Mouse (Mus musculus) testis, postnatal 14 days (tissue): ENCODE data around the gene Dnajc27.

Experiments used
- DNase-seq: peaks from one replicate; pipeline ENCODE4 v3.0.0; 2021; ENCODE audit warnings: low spot score

The Dnajc27 gene

DNA sequence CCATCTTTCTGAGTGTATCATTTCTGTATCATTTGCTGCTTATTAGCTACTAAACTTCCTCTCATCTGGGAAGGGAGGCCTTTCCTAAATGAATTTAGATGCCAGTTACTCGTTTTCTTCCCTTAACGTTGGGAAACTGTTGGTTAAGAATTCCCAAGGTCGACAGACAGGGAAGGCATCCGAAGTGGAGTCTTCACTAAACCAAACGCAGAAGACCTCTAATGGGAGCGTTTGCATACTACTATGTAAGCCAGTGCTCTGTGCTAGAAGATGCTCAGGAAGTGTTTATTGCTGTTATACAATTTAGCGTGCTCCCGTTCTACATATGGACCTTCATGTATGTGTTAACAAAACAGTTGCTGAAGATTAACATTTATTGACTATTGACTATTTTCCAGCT is 1.1 kb downstream of the Dnajc27 start:
- no peak for DNase-seq

DNA sequence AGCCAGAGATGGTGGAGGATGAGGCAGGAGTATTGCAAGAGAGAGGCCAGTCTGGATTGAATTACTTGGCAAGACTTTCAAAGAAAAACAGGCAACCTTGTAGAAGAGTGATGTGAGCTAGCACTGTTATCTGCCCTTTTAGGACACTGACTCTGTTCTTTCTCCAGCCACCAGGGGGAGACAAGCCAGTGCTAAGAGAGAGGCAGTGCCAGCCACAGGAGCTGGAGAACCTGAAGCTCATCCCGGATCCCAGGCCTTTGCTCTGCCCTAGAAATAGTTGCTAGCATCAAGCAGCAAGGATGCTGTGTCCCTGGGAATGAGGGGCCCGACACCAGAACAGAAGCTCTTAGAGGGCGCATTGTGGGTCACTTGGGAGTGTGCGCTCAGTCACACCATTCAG is 25.0 kb downstream of the Dnajc27 start:
- DNase-seq, result no peak

DNA sequence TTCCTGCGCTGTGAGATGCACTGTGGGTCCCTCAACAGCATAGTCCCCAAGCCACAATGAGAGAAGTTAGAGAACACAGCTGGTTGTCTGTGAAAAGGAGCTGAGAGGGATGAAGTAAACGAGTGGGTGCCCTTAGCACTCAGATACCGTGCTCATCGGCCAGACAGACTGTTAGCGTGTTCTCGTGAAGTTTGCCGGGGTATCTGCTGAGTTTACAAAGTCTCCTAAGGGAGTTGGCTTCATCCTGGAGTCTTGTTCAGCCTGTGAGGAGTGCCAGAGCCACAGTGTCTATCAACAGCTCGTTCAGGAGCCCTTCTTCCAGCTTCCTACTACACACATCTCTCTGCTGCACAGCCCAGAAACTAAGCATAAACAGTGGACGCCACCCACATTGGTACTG is 33.7 kb downstream of the Dnajc27 start:
- no peak for DNase-seq

DNA sequence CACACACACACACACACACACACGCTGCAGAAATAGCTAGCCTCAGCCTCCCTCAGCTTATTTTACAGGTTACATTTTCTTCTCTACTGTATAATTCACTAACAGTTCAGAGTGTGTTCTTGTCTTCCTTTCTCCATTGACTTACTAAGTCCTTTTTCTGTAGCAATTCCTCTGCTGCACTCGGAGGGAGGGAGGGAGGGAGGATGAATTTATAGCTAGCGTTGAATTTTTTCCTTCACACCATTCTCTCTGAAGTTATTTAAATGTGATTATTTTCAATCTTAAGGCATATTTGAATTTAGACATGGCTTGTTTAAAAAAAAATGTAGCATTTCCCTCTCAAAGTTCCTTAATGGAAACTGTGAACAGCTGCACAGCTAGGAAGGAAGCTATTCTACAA is 34.8 kb downstream of the Dnajc27 start:
- DNase-seq, result no peak

DNA sequence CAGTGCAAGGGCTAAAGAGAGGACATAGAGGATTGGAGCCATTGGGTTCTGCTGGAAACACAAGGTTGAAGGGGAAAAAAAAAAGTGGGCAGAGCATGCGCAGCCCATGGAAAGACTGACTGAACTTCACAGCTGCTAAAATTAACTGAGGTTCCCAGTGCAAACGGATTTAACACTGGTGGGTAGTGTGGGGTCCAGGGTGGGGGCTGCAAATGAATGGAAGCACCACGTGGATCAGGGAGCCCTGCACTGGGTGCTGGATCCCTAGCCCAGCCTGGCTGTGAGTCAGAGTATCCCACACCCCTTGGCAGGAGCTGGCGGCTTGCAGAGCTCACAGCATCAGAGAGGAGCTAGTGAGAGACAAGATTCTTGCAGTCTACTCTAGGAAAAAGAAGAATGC is 35.2 kb downstream of the Dnajc27 start:
- DNase-seq, result no peak

DNA sequence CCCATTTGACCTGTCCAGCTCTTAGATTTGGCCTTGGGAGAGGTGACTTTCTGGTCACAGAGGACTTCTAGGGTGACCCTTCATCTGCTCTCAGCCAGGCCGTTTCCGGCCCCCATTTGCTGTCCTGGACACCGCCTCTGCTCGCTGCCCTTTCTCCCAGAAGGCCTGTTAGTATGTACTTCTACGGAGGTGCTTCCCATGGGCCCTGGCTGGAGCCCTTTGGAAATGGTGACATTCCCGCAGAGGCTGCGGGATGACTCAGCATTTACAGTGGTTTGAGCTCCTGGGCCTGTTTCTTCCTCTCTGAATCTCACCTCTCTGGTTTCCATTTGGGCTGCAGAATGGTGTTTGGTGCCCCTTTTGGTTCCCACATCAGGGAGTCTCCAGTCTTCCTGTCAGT is 45.0 kb downstream of the Dnajc27 start:
- DNase-seq, result no peak

DNA sequence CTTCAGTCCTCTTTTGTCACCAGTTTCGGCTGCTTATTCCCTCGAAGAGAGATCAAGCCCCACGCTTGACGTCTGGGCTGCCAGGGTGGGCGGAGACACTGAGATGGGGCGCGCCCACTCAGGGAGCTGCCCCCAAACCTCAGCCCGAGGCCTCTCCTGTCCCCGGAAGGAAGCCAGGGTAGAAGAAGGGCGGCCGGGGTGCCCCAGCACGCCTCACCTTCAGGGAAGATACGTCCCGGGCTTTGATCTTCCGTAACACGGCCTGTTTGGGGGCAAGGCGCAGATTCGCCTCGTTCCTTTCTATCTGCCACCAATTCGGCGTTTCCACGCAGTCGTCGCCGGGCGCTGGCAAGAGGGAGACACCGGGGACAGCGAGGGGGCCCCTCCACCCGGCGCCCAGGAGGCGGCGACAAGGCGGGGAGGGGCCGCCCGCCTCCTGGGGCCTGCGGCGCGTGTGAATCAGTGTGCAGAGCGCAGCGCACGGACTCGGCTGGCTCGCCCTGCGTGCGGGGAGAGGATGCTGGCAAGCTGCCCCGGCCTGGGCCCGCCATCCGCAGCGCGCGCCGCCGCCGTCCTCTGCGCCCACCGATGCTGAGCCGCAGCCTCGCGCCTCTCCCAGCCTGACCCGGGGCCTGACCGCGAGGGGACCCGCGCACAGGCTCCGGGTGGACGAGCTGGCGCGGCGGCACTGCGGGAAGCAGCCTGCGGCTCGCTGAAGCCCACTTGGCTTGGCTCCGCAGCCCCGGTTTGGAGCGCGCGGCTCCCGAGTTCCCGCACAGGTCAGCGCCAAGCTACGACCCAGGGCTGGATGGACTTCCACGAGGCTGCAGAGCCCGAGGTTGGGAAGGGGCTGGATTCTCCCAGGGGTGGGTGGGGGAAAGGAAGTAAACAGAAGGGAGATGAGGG is 50.8 kb downstream of the Dnajc27 start, which contains the start of gene Adcy3:
Gene Adcy3, plus strand, starts transcription at position 163 of the 906 bp plus-strand sequence.
- peak; percentile 46 for DNase-seq

DNA sequence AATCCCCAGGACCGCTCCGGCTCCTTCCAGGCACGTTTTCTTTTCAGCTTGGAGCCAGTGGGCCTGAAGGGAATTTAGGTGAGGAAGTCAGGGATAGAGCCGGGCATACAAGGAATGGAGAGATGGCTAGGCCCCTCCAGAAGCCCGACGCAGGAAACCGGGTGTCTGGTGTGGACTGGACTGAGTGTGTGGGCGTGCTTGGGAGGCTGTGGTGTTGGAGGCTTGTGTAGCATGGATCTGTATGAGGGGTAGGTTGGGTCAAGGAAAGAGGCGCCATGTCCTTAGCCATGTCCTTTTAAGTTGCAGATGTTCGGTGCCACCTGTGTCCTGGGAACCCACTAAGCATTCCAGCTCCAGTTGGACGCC is 51.4 kb downstream of the Dnajc27 start:
- DNase-seq, result no peak

DNA sequence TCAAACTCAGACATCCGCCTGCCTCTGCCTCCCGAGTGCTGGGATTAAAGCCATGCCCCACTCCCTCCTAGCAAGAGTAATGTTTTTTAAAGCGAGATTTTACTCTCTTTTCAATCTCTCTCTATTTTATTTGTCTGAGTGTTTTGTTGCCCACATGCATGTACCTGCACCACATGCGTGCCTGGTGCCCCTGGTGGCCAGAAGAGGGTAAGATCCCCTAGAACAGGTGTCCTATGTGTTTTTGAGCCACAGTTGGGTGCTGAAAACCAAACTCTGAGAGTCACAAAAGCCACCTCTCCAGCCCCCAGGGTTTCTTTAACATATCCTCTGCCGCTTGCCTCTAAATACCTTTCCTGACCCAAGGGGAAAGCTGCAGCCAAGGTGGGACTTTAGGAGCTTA is 60.8 kb downstream of the Dnajc27 start:
- no peak for DNase-seq

DNA sequence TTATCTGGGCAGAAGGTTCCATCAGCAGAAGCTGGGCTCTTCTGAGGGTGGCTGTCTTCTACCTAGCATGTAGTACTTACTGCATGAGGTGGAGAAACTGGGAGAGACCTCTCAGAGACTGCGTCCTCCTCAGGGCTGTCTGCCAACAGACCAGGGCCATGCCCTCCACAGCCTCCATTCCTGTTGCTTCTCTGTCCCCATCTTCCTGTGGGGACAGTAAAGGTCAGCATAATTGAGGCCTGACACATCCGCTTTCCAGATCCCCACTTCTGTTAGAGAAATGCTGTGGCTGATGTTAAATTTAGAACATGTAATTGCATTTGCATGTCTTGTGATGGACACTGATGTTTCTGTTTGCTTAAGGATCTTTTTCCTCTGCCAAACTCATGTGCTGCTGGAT is 68.6 kb downstream of the Dnajc27 start:
- no peak for DNase-seq

DNA sequence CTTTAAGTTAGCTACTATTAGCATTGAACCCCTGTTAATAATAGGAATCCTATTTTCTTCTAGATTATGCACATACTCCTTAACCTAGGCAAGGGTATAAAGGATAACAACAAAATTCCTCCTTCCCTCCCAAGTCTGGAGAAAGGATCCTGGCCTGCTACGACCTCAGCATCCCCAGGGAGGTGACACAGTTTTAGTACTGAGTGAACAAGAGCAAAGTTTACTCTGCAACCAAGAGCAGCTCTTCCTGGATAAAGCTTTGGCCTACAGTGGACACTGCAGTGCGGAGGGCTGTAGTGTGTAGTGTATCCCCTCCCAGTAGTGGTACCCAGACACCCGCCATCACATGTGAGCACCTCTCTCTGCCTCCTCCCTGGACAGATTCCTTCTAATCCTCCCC is 69.6 kb downstream of the Dnajc27 start:
- no peak for DNase-seq

DNA sequence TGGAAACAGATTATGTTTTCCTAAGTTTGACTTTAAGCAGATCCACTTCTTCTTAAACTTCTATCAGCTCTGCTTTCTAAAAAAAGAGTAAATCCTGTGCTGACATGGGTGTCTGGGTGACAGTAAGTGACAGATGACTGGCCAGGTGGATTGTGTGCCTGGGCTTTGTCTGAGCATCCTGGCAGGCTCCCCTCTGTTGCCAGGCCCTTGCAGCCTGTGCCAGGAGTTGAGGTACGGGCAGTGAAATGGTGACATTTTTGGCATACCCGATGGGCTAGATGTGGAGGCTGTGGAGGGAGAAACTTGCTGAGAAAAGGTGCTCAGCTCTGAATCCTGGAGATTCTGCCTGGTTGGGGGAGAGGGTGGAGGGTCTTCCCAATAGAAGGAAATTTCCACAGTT is 75.1 kb downstream of the Dnajc27 start:
- DNase-seq, result no peak

DNA sequence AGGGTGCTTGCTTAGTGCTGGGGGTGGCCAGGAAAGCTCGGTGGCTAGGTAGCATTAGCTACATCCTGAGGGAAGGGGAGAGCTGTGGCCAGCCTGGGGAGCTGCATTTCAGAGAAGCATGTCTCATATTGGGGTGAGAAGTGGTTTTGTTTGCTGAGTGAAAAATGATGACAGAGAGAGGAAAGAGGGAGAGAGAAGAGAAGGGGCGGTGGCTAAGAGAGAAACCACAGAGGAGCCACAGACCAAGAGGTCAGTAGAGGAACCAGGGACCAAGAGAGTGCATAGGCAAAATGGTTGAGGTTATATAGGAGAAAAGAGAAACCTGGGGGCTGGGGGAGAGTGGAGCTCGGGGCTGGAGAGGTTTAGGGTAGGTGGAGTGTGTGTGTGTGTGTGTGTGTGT is 75.8 kb downstream of the Dnajc27 start:
- no peak for DNase-seq

DNA sequence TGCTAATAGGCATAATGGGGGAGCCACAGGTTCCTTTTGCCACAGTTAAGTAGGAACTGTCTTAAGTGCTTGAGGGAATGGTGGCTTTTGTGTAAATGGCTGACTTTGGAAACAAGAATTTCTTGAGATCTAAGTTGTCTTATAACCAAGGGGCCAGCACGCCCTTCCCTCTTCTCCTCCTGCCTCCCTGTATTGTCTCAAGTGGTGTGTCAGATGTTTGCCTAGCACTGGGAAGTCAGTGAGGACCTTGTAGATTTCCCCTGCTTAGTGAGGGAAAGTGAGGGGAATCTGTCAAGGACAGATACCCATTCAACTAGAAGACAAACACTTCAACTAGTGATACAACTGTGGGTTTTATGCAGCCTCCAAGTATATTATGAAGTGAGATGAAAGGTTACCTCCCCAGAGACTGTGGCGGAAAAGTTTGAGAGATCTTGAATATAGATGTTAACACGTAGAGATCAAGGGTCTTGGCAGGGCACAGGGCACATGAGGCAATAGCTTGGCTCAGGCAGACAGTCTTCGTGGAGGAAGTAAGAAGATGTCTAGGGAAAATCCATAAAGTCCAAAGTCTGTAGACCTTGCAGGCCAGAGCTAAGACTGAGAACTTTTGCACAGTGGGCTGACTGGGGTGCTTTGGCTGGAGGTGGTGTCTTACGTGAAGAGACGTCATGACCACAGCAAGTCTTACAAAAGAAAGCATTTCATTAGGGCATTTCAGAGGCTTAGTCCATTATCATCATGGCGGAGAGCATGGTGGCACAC is 76.7 kb downstream of the Dnajc27 start:
- DNase-seq, result no peak
